Mouse (Mus musculus): ENCODE results near the gene Uaca. TPM values are rescaled to one million over a fixed set of nuclear protein-coding genes. Genes with fewer than 3 reads are reported as not detected.

Uaca gene
- 15.0 and 21.2 TPM in 2 replicates for polyA plus RNA-seq (2015; fragmentation: Nextera tagmentation; extraction: Ambion mirVana)

GRCm38 (mm10) chr9:60794210-60794840, at the start of gene Uaca:
Gene Uaca, plus strand, starts transcription at chr9:60794542.
- Histone ChIP-seq H3K4me3 (replicated peaks; ENCODE audit: low read length) (peak within 1 kb of the TSS; percentile 74), H3K9me3 (ENCODE audit: control insufficient read depth, low read length) (no peaks in the 10 kb centered on the region), H3K9ac (replicated peaks; ENCODE audit: low read depth, low read length) (peak within 1 kb of the TSS; percentile 69), H3K27me3 (replicated peaks; ENCODE audit: control insufficient read depth, insufficient read depth, low read length) (0 out of 2 replicates have a peak, but pooled peaks cover 6% of the 10 kb centered on the region), H3K27ac (ENCODE audit: low read length) (no peak within 1 kb of the TSS), H3K4me2 (ENCODE audit: low read length) (peak within 1 kb of the TSS; percentile 100), H3K4me1 (replicated peaks; ENCODE audit: control insufficient read depth, insufficient read depth, low read length) (peaks cover 15% of the 10 kb centered on the region), H3K36me3 (ENCODE audit: control insufficient read depth, insufficient read depth) (no peaks in the 10 kb centered on the region)
- under 1% methylated on average over 45 of the region's 45 CpGs for WGBS
- ATAC-seq = peak; percentile 97

DNA sequence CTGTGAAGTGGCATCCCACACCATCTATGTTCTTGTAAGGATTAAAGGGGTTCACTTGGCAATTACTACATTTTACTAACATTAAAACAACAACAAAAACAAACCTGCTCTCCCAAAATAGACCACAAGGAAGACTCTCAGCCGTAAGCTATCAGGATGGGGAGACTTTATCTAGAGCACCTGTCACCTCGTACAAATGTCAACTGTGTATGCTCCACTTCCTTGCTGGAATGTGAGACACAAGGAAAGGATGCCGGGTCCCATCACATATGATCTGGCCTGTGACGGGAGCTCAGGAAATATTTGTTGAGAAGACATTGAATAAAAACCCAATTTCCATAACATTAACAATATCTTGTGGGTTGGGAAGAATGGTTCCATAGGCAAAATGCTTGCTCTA, 49.4 kb upstream of the Uaca start:
- Histone ChIP-seq H3K27ac (ENCODE audit: low read length) (no peak overlapping the region), H3K9ac (replicated peaks; ENCODE audit: low read depth, low read length) (no peak overlapping the region), H3K4me2 (ENCODE audit: low read length) (no peak overlapping the region), H3K9me3 (ENCODE audit: control insufficient read depth, low read length) (no peaks in the 10 kb centered on the region), H3K27me3 (replicated peaks; ENCODE audit: control insufficient read depth, insufficient read depth, low read length) (no peaks in the 10 kb centered on the region), H3K4me1 (replicated peaks; ENCODE audit: control insufficient read depth, insufficient read depth, low read length) (peaks cover 14% of the 10 kb centered on the region), H3K36me3 (ENCODE audit: control insufficient read depth, insufficient read depth) (no peaks in the 10 kb centered on the region), H3K4me3 (replicated peaks; ENCODE audit: low read length) (no peak overlapping the region)
- 53% methylated on average over 4 of the region's 4 CpGs for WGBS
- ATAC-seq = no peak

GRCm38 (mm10) chr9:60746561-60746960, 47.8 kb upstream of the Uaca start:
- Histone ChIP-seq H3K4me2 (ENCODE audit: low read length) (no peak overlapping the region), H3K4me3 (replicated peaks; ENCODE audit: low read length) (no peak overlapping the region), H3K9me3 (ENCODE audit: control insufficient read depth, low read length) (no peaks in the 10 kb centered on the region), H3K27me3 (replicated peaks; ENCODE audit: control insufficient read depth, insufficient read depth, low read length) (no peaks in the 10 kb centered on the region), H3K4me1 (replicated peaks; ENCODE audit: control insufficient read depth, insufficient read depth, low read length) (peaks cover 14% of the 10 kb centered on the region), H3K9ac (replicated peaks; ENCODE audit: low read depth, low read length) (no peak overlapping the region), H3K36me3 (ENCODE audit: control insufficient read depth, insufficient read depth) (no peaks in the 10 kb centered on the region), H3K27ac (ENCODE audit: low read length) (no peak overlapping the region)
- WGBS = 56% methylated on average over 6 of the region's 6 CpGs
- ATAC-seq = no peak

DNA sequence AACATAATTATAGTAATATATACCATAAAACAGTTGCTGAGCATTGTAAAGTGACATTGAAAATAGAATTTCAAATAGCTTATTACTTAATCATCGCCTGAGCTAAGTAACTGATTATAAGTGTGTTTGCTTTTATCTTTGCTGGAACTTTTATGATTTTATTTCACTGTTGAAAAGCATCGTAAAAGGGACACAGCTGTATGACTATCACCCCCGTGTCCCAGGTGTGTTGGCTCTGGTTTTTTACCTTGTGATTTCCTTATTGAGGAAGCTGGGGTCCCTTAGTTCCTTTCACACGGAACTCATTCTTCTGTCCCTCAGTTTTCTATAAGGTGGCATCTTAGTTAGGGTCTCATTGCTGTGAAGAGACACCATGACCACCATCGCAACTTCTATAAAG, 46.7 kb upstream of the Uaca start:
- Histone ChIP-seq H3K27me3 (replicated peaks; ENCODE audit: control insufficient read depth, insufficient read depth, low read length) (no peaks in the 10 kb centered on the region), H3K27ac (ENCODE audit: low read length) (no peak overlapping the region), H3K36me3 (ENCODE audit: control insufficient read depth, insufficient read depth) (no peaks in the 10 kb centered on the region), H3K4me2 (ENCODE audit: low read length) (no peak overlapping the region), H3K9me3 (ENCODE audit: control insufficient read depth, low read length) (no peaks in the 10 kb centered on the region), H3K4me3 (replicated peaks; ENCODE audit: low read length) (no peak overlapping the region), H3K4me1 (replicated peaks; ENCODE audit: control insufficient read depth, insufficient read depth, low read length) (peaks cover 11% of the 10 kb centered on the region), H3K9ac (replicated peaks; ENCODE audit: low read depth, low read length) (no peak overlapping the region)
- ATAC-seq = no peak
- 89% methylated on average over 5 of the region's 5 CpGs for WGBS

GRCm38 (mm10) chr9:60748191-60748590, 46.2 kb upstream of the Uaca start:
- Histone ChIP-seq H3K36me3 (ENCODE audit: control insufficient read depth, insufficient read depth) (no peaks in the 10 kb centered on the region), H3K27ac (ENCODE audit: low read length) (no peak overlapping the region), H3K4me2 (ENCODE audit: low read length) (no peak overlapping the region), H3K4me1 (replicated peaks; ENCODE audit: control insufficient read depth, insufficient read depth, low read length) (peaks cover 7% of the 10 kb centered on the region), H3K9me3 (ENCODE audit: control insufficient read depth, low read length) (no peaks in the 10 kb centered on the region), H3K27me3 (replicated peaks; ENCODE audit: control insufficient read depth, insufficient read depth, low read length) (no peaks in the 10 kb centered on the region), H3K4me3 (replicated peaks; ENCODE audit: low read length) (no peak overlapping the region), H3K9ac (replicated peaks; ENCODE audit: low read depth, low read length) (no peak overlapping the region)
- 79% methylated on average over 2 of the region's 2 CpGs for WGBS
- ATAC-seq = no peak

GRCm38 (mm10) chr9:60749105-60749504, 45.2 kb upstream of the Uaca start:
- H3K27ac ChIP-seq (ENCODE audit: low read length) = no peak overlapping the region
- no peaks in the 10 kb centered on the region for H3K9me3 ChIP-seq (ENCODE audit: control insufficient read depth, low read length)
- 95% methylated on average over 2 of the region's 2 CpGs for WGBS
- H3K36me3 ChIP-seq (ENCODE audit: control insufficient read depth, insufficient read depth) = no peaks in the 10 kb centered on the region
- no peak for ATAC-seq
- H3K9ac ChIP-seq (replicated peaks; ENCODE audit: low read depth, low read length) = no peak overlapping the region
- H3K4me3 ChIP-seq (replicated peaks; ENCODE audit: low read length) = no peak overlapping the region
- no peaks in the 10 kb centered on the region for H3K27me3 ChIP-seq (replicated peaks; ENCODE audit: control insufficient read depth, insufficient read depth, low read length)
- H3K4me1 ChIP-seq (replicated peaks; ENCODE audit: control insufficient read depth, insufficient read depth, low read length) = peaks cover 2% of the 10 kb centered on the region; the same call in 1 of the 2 replicates
- no peak overlapping the region for H3K4me2 ChIP-seq (ENCODE audit: low read length)

DNA sequence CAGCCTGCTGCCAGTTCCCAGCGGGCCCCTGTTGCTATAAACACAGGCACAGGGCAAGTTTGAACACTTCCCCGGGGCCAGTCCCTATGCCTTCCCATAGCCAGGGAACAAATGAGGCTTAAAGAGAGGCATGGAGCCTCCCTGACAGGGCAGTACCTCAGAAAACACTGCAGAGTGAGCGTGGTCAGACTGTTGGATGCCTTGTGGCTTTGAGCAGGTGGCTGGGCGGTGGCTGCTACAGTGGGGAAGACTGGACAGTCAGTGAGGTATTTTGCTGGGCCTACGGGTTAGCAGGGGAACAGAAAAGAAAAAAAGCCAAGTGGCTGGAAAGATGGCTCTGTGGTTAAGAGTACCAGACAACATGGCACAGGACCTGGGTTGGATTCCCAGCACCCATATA, 43.2 kb upstream of the Uaca start:
- 94% methylated on average over 5 of the region's 5 CpGs for WGBS
- H3K4me2 ChIP-seq (ENCODE audit: low read length) = no peak overlapping the region
- no peak for ATAC-seq
- H3K27me3 ChIP-seq (replicated peaks; ENCODE audit: control insufficient read depth, insufficient read depth, low read length) = no peaks in the 10 kb centered on the region
- H3K36me3 ChIP-seq (ENCODE audit: control insufficient read depth, insufficient read depth) = no peaks in the 10 kb centered on the region
- no peak overlapping the region for H3K27ac ChIP-seq (ENCODE audit: low read length)
- no peaks in the 10 kb centered on the region for H3K4me1 ChIP-seq (replicated peaks; ENCODE audit: control insufficient read depth, insufficient read depth, low read length)
- no peaks in the 10 kb centered on the region for H3K9me3 ChIP-seq (ENCODE audit: control insufficient read depth, low read length)
- no peak overlapping the region for H3K9ac ChIP-seq (replicated peaks; ENCODE audit: low read depth, low read length)
- no peak overlapping the region for H3K4me3 ChIP-seq (replicated peaks; ENCODE audit: low read length)

- Histone ChIP-seq H3K4me3 (replicated peaks; ENCODE audit: low read length) (no peak overlapping the region), H3K4me2 (ENCODE audit: low read length) (no peak overlapping the region), H3K9me3 (ENCODE audit: control insufficient read depth, low read length) (no peaks in the 10 kb centered on the region), H3K27me3 (replicated peaks; ENCODE audit: control insufficient read depth, insufficient read depth, low read length) (no peaks in the 10 kb centered on the region), H3K27ac (ENCODE audit: low read length) (no peak overlapping the region), H3K9ac (replicated peaks; ENCODE audit: low read depth, low read length) (no peak overlapping the region), H3K36me3 (ENCODE audit: control insufficient read depth, insufficient read depth) (no peaks in the 10 kb centered on the region), H3K4me1 (replicated peaks; ENCODE audit: control insufficient read depth, insufficient read depth, low read length) (no peaks in the 10 kb centered on the region)
- 60% methylated on average over 6 of the region's 6 CpGs for WGBS
- ATAC-seq = no peak
Measured at GRCm38 (mm10) chr9:60751971-60752370, 42.4 kb upstream of the Uaca start.

DNA sequence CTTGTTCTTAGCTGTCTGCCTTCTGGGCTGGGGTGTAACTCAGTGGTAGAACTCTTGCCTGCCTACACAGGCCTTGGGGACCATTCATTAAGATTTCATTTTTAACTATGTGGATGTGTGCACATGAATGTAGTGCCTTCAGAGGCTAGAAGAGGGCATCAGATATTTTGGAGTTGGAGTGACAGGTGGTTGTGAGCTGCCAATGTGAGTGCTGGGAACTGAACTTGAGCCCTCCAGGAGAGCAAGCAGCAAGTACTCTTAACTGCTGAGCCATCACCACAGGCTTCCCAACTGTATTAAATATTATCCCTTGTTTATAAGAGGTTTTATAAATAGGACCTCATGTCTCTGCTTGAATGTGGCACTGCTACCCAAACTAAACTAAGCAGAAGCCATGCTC, 41.7 kb upstream of the Uaca start:
- Histone ChIP-seq H3K27me3 (replicated peaks; ENCODE audit: control insufficient read depth, insufficient read depth, low read length) (no peaks in the 10 kb centered on the region), H3K9ac (replicated peaks; ENCODE audit: low read depth, low read length) (no peak overlapping the region), H3K27ac (ENCODE audit: low read length) (no peak overlapping the region), H3K4me1 (replicated peaks; ENCODE audit: control insufficient read depth, insufficient read depth, low read length) (no peaks in the 10 kb centered on the region), H3K4me3 (replicated peaks; ENCODE audit: low read length) (no peak overlapping the region), H3K9me3 (ENCODE audit: control insufficient read depth, low read length) (no peaks in the 10 kb centered on the region), H3K36me3 (ENCODE audit: control insufficient read depth, insufficient read depth) (no peaks in the 10 kb centered on the region), H3K4me2 (ENCODE audit: low read length) (no peak overlapping the region)
- no peak for ATAC-seq

- no peak overlapping the region for H3K4me2 ChIP-seq (ENCODE audit: low read length)
- no peaks in the 10 kb centered on the region for H3K36me3 ChIP-seq (ENCODE audit: control insufficient read depth, insufficient read depth)
- no peak for ATAC-seq
- no peak overlapping the region for H3K27ac ChIP-seq (ENCODE audit: low read length)
- no peaks in the 10 kb centered on the region for H3K27me3 ChIP-seq (replicated peaks; ENCODE audit: control insufficient read depth, insufficient read depth, low read length)
- no peaks in the 10 kb centered on the region for H3K4me1 ChIP-seq (replicated peaks; ENCODE audit: control insufficient read depth, insufficient read depth, low read length)
- H3K9ac ChIP-seq (replicated peaks; ENCODE audit: low read depth, low read length) = no peak overlapping the region
- H3K4me3 ChIP-seq (replicated peaks; ENCODE audit: low read length) = no peak overlapping the region
- no peaks in the 10 kb centered on the region for H3K9me3 ChIP-seq (ENCODE audit: control insufficient read depth, low read length)
- WGBS = 35% methylated on average over 6 of the region's 6 CpGs
Measured at GRCm38 (mm10) chr9:60756258-60756657, 38.1 kb upstream of the Uaca start.

Measured in forebrain, embryonic 16.5 days (tissue).